Mouse (Mus musculus) MEL (cell line): ENCODE measurements around the gene 1700088E04Rik. TPM values are rescaled to one million over a fixed set of nuclear protein-coding genes. Genes with fewer than 3 reads are reported as not detected.

Experiments
- DNase-seq: peaks from one replicate; pipeline ENCODE4 v3.0.0; 2011; ENCODE audit warnings: low read depth, low spot score
- H3K27ac ChIP-seq: 2 replicates; pipeline ENCODE4 v1.5.1; 2012; ENCODE audit warnings: low read depth, mild to moderate bottlenecking, control low read depth, low read length, moderate library complexity; ENCODE audit not compliant: control insufficient read depth
- H3K27me3 ChIP-seq, 2 experiments: fragments of 150-350 bp in 1 of 2; sonication (generic) in 1 of 2; 2 replicates each; pipeline ENCODE4 v1.6.1; 2012; ENCODE audit warnings: low read length in 2 of 2, mild to moderate bottlenecking in 2 of 2, improper control_type of control experiment in 1 of 2, moderate library complexity in 1 of 2; ENCODE audit not compliant: insufficient read depth in 2 of 2, control insufficient read depth in 1 of 2
- H3K36me3 ChIP-seq, 2 experiments: 2 replicates each; pipeline ENCODE4 v1.6.1; 2012 to 2014; ENCODE audit warnings: low read length in 2 of 2, improper control_type of control experiment in 1 of 2, inconsistent platforms in 1 of 2, mild to moderate bottlenecking in 1 of 2; ENCODE audit not compliant: insufficient read depth in 2 of 2, control insufficient read depth in 1 of 2
- H3K4me1 ChIP-seq, 2 experiments: fragments of 150-350 bp in 1 of 2; sonication (generic) in 1 of 2; 2 replicates each; pipeline ENCODE4 v1.6.1; 2012; ENCODE audit warnings: low read length in 2 of 2, improper control_type of control experiment in 1 of 2, mild to moderate bottlenecking in 1 of 2; ENCODE audit not compliant: insufficient read depth in 2 of 2, control insufficient read depth in 1 of 2
- H3K4me3 ChIP-seq, 2 experiments: fragments of 150-350 bp in 1 of 2; sonication (generic) in 1 of 2; 2 replicates each; pipeline ENCODE4 v1.5.1; 2012; ENCODE audit warnings: low read depth in 2 of 2, low read length in 2 of 2, mild to moderate bottlenecking in 2 of 2, moderate library complexity in 2 of 2, control low read depth in 1 of 2, improper control_type of control experiment in 1 of 2; ENCODE audit not compliant: control insufficient read depth in 1 of 2, insufficient read depth in 1 of 2
- H3K79me2 ChIP-seq: 2 replicates; pipeline ENCODE4 v1.6.1; 2012; ENCODE audit warnings: mild to moderate bottlenecking, low read length, moderate library complexity; ENCODE audit not compliant: control insufficient read depth, poor library complexity, insufficient read depth
- H3K9ac ChIP-seq: 2 replicates; pipeline ENCODE4 v1.6.1; 2012; ENCODE audit warnings: low read depth, mild to moderate bottlenecking, control low read depth, low read length, moderate library complexity; ENCODE audit not compliant: control insufficient read depth, poor library complexity, severe bottlenecking
- H3K9me3 ChIP-seq: fragments of 150-350 bp; sonication (generic); replicated peaks from 2 replicates; pipeline ENCODE4 v1.6.1; 2012; ENCODE audit warnings: mild to moderate bottlenecking, low read length, improper control_type of control experiment, moderate library complexity; ENCODE audit not compliant: insufficient read depth
- CTCF ChIP-seq, 3 experiments: IDR thresholded peaks in 2 of 3; conservative IDR thresholded peaks in 1 of 3; 2 replicates each; pipeline ENCODE4 v1.5.1; 2011 to 2012; ENCODE audit warnings: low read length in 3 of 3, low read depth in 2 of 3, mild to moderate bottlenecking in 2 of 3, improper control_type of control experiment in 1 of 3, inconsistent platforms in 1 of 3, mixed read lengths in 1 of 3, moderate library complexity in 1 of 3; ENCODE audit not compliant: control insufficient read depth in 1 of 3, insufficient read depth in 1 of 3, poor library complexity in 1 of 3, severe bottlenecking in 1 of 3
- EP300 ChIP-seq, 2 experiments: IDR thresholded peaks; 2 replicates each; pipeline ENCODE4 v1.6.1; 2011; ENCODE audit warnings: improper control_type of control experiment in 2 of 2, low read length in 2 of 2, low read depth in 1 of 2, mild to moderate bottlenecking in 1 of 2
- ETS1 ChIP-seq: IDR thresholded peaks from 2 replicates; pipeline ENCODE4 v1.6.1; 2012; ENCODE audit warnings: low read depth, mild to moderate bottlenecking, inconsistent platforms, low read length, improper control_type of control experiment, moderate library complexity
- GABPA ChIP-seq: IDR thresholded peaks from 2 replicates; pipeline ENCODE4 v1.6.1; 2012; ENCODE audit warnings: low read depth, mild to moderate bottlenecking, inconsistent platforms, low read length, improper control_type of control experiment, moderate library complexity
- JUND ChIP-seq: IDR thresholded peaks from 2 replicates; pipeline ENCODE4 v1.6.1; 2011; ENCODE audit warnings: low read depth, mild to moderate bottlenecking, improper control_type of control experiment, low read length
- MAFK ChIP-seq: IDR thresholded peaks from 2 replicates; pipeline ENCODE4 v1.6.1; 2011; ENCODE audit warnings: low read depth, mild to moderate bottlenecking, low read length, improper control_type of control experiment, borderline replicate concordance
- MAX ChIP-seq: IDR thresholded peaks from 2 replicates; pipeline ENCODE4 v1.6.1; 2011; ENCODE audit warnings: low read length, improper control_type of control experiment
- MAZ ChIP-seq: IDR thresholded peaks from 2 replicates; pipeline ENCODE4 v1.6.1; 2012; ENCODE audit warnings: low read depth, mild to moderate bottlenecking, inconsistent platforms, low read length, improper control_type of control experiment
- MXI1 ChIP-seq: IDR thresholded peaks from 2 replicates; pipeline ENCODE4 v1.6.1; 2011; ENCODE audit warnings: mild to moderate bottlenecking, low read depth, low read length, improper control_type of control experiment
- MYC ChIP-seq: IDR thresholded peaks from 2 replicates; pipeline ENCODE4 v1.6.1; 2011; ENCODE audit warnings: low read depth, mild to moderate bottlenecking, low read length, improper control_type of control experiment, moderate library complexity
- NELFE ChIP-seq: IDR thresholded peaks from 2 replicates; pipeline ENCODE4 v1.6.1; 2011; ENCODE audit warnings: low read depth, low read length, improper control_type of control experiment
- POLR2A ChIP-seq, 2 experiments: IDR thresholded peaks; 2 replicates each; pipeline ENCODE4 v1.6.1; 2011 to 2012; ENCODE audit warnings: low read length in 2 of 2, mild to moderate bottlenecking in 2 of 2, control low read depth in 1 of 2, improper control_type of control experiment in 1 of 2, low read depth in 1 of 2, moderate library complexity in 1 of 2; ENCODE audit not compliant: control insufficient read depth in 1 of 2, insufficient read depth in 1 of 2, poor library complexity in 1 of 2
- POLR2AphosphoS2 ChIP-seq: IDR thresholded peaks from 2 replicates; pipeline ENCODE4 v1.6.1; 2011; ENCODE audit warnings: low read length, improper control_type of control experiment
- POLR2AphosphoS5 ChIP-seq: IDR thresholded peaks from 2 replicates; pipeline ENCODE4 v1.6.1; 2012; ENCODE audit warnings: low read depth, borderline replicate concordance, mild to moderate bottlenecking, inconsistent platforms, low read length, moderate library complexity, mixed read lengths
- SMC3 ChIP-seq: IDR thresholded peaks from 2 replicates; pipeline ENCODE4 v1.6.1; 2011; ENCODE audit warnings: low read depth, low read length, improper control_type of control experiment
- TAL1 ChIP-seq: IDR thresholded peaks from 2 replicates; pipeline ENCODE4 v1.6.1; 2012; ENCODE audit warnings: mild to moderate bottlenecking, inconsistent platforms, low read length, moderate library complexity, mixed read lengths
- TCF12 ChIP-seq: IDR thresholded peaks from 2 replicates; pipeline ENCODE4 v1.6.1; 2014; ENCODE audit warnings: low read depth, mild to moderate bottlenecking, inconsistent platforms, low read length, improper control_type of control experiment, moderate library complexity
- UBTF ChIP-seq: IDR thresholded peaks from 2 replicates; pipeline ENCODE4 v1.6.1; 2012; ENCODE audit warnings: low read depth, mild to moderate bottlenecking, inconsistent platforms, low read length, improper control_type of control experiment, moderate library complexity, borderline replicate concordance; ENCODE audit not compliant: insufficient read depth
- USF1 ChIP-seq: IDR thresholded peaks from 2 replicates; pipeline ENCODE4 v1.6.1; 2014; ENCODE audit warnings: low read depth, mild to moderate bottlenecking, inconsistent platforms, low read length, improper control_type of control experiment, moderate library complexity
- ZMIZ1 ChIP-seq: IDR thresholded peaks from 2 replicates; pipeline ENCODE4 v1.6.1; 2012; ENCODE audit warnings: low read depth, mild to moderate bottlenecking, inconsistent platforms, low read length, improper control_type of control experiment, moderate library complexity
- ZNF384 ChIP-seq: IDR thresholded peaks from 2 replicates; pipeline ENCODE4 v1.6.1; 2012; ENCODE audit warnings: low read depth, mild to moderate bottlenecking, inconsistent platforms, low read length, improper control_type of control experiment
- polyA plus RNA-seq, 2 experiments: library from polyadenylated mRNA; stranded (reverse) in 1 of 2; unstranded in 1 of 2; fragments of >175 nt in 1 of 2; fragments of >200 nt in 1 of 2; gene quantifications; 2 replicates each; pipeline versions ENCODE4 v1.2.1 to v1.2.4; 2012; ENCODE audit warnings: low replicate concordance in 2 of 2, low read depth in 1 of 2; ENCODE audit not compliant: insufficient read length in 2 of 2, insufficient read depth in 1 of 2, missing spikeins in 1 of 2
- total RNA-seq: library from RNA; depleted of rRNA; stranded (reverse); fragments of 300-350 nt; gene quantifications from 2 replicates; pipeline ENCODE4 v1.2.3, GENCODE M21; 2012

1700088E04Rik gene
- total and polyA plus RNA-seq, 3 experiments: 4.9 to 9.3 TPM; not detected in 1

DNA sequence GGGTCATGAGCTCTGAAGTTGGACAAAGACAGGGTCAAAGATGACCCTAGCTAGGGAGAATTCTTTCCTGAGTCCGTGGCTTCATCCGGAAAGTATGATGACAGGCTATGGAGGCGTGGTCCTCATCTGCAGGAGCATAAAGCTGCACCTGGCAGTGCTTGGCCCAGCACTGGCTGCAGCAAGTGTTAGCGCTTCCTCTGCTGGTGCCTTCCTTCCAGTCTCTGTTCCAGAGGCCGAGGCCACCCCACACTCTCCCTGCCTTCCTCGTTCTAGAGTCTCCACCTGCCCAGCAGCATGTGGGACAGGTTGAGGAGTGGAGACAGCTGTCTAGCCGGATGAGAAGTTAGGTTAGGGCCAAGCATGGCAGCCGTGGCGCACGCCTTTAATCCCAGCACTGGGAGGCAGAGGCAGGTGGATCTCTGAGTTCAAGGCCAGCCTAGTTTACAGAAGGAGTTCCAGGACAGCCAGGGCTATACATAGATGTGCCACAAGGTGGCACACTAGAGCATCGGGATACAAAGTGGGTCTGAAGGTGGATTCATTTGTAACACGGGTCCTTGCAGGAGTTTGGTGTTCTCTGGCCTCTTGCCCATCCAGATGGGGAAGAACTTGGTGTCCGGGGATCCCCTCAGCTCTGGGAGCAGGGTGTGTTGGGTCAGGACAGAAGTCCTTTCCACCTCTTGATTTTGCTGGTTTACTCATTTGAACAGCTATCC, 14.7 kb downstream of the 1700088E04Rik start (continued):
- TF ChIP-seq GABPA (no peak), MAZ (no peak), MAX (no peak), MXI1 (no peak), CTCF (IDR thresholded peaks at IDR 0.05 in 2 of 3, conservative IDR thresholded peaks at IDR 0.05 in 1 of 3; ENCODE audit: control insufficient read depth in 1 of 3, insufficient read depth in 1 of 3, low read depth in 2 of 3, low read length in 3 of 3, poor library complexity in 1 of 3, severe bottlenecking in 1 of 3) (peak; percentile 60 to 81 (median 64)), POLR2AphosphoS5 (no peak), JUND (no peak), ETS1 (no peak), MAFK (no peak), POLR2AphosphoS2 (no peak), EP300 (IDR thresholded peaks at IDR 0.05; ENCODE audit: low read depth in 1 of 2, low read length in 2 of 2) (no peak)

DNA sequence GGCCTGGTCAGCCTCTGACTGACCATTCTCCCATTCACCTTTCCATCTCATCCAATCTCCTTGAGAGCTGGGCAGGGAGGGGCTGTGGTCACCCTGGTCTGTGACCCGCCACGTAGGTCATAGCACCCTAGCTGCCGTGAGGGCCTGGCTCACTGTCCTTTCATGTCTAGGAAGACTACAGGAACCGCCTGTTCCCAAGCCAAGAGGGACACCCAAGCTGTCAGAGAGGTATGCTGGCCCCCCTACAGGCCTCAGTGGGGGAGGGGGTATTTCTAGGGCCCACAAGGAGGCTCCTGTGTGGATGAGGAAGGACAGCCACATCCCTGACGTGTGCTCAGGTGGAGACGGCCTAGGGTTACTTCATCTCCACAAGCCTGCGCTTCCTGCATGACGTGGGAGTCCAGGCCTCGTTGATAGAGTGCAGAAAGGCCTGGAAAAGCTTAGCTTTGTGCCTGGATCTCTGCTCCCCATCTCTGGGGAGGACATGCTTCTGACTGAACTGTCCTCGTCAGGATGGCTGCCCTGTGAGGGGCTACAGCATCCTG, 16.6 kb downstream of the 1700088E04Rik start:
- H3K27me3 ChIP-seq: no peaks in the 10 kb centered on the region
- TF ChIP-seq CTCF (IDR thresholded peaks at IDR 0.05 in 2 of 3, conservative IDR thresholded peaks at IDR 0.05 in 1 of 3; ENCODE audit: control insufficient read depth in 1 of 3, insufficient read depth in 1 of 3, low read depth in 2 of 3, low read length in 3 of 3, poor library complexity in 1 of 3, severe bottlenecking in 1 of 3) (no peak), MAX (no peak), TCF12 (no peak), POLR2A (IDR thresholded peaks at IDR 0.05; ENCODE audit: control insufficient read depth in 1 of 2, insufficient read depth in 1 of 2, low read depth in 1 of 2, low read length in 2 of 2, poor library complexity in 1 of 2) (no peak), NELFE (no peak), MYC (no peak), SMC3 (no peak), UBTF (no peak), USF1 (no peak), TAL1 (no peak), MXI1 (no peak), ZNF384 (no peak), ZMIZ1 (no peak)
- H3K36me3 ChIP-seq: peaks cover 0 to 3% of the 10 kb centered on the region in 2 experiments; a peak in 1 of 4 replicates
- no peak for DNase-seq
- no peaks in the 10 kb centered on the region for H3K4me1 ChIP-seq
- H3K4me3 ChIP-seq: no peak overlapping the region
- no peak overlapping the region for H3K9ac ChIP-seq
- no peaks in the 10 kb centered on the region for H3K79me2 ChIP-seq
- H3K27ac ChIP-seq: no peak overlapping the region
- H3K9me3 ChIP-seq: no peaks in the 10 kb centered on the region
